Mouse (Mus musculus) olfactory bulb, adult 2 months (tissue): ENCODE results near the gene Itm2c.

Experiments
- CTCF ChIP-seq: fragments of 200-500 bp; IDR thresholded peaks from 2 replicates; pipeline ENCODE4 v1.5.1; 2012; ENCODE audit warnings: low read depth, mild to moderate bottlenecking, low read length, moderate library complexity; ENCODE audit not compliant: insufficient read depth
- POLR2A ChIP-seq: fragments of 200-500 bp; IDR thresholded peaks from 2 replicates; pipeline ENCODE4 v1.6.1; 2012; ENCODE audit warnings: mild to moderate bottlenecking, low read depth, low read length, moderate library complexity; ENCODE audit not compliant: insufficient read depth

- no peak for TF ChIP-seq CTCF
- no peak for TF ChIP-seq POLR2A
Observed at GRCm38 (mm10) chr1:85898761-85899387, 4.8 kb downstream of the Itm2c start.
